Mouse (Mus musculus) granulocyte monocyte progenitor cell, adult 5-6 weeks (primary cell): ENCODE measurements around the gene Banp. TPM values are rescaled to one million over a fixed set of nuclear protein-coding genes. Genes with fewer than 3 reads are reported as not detected.

Experiments
- ATAC-seq: replicated peaks from 2 replicates; pipeline ENCODE4 v1.8.0; 2016; ENCODE audit warnings: mild to moderate bottlenecking, moderate TSS enrichment, inconsistent platforms; ENCODE audit not compliant: poor library complexity, severe bottlenecking
- total RNA-seq, 2 experiments: library from RNA; stranded (forward) in 1 of 2; stranded (reverse) in 1 of 2; fragments of 200-712, 200-1000 nt in 1 of 2; fragments of >200 nt in 1 of 2; fragmentation: Nextera tagmentation in 1 of 2; gene quantifications; 2 replicates each; pipeline ENCODE4 v1.2.3; 2014 to 2017

The Banp gene
- total RNA-seq, 2 experiments from 2014 or later, result 16.4 to 31.1 TPM

- ATAC-seq, result no peak
Measured at GRCm38 (mm10) chr8:121924681-121925080, 24.9 kb upstream of the Banp start.

DNA sequence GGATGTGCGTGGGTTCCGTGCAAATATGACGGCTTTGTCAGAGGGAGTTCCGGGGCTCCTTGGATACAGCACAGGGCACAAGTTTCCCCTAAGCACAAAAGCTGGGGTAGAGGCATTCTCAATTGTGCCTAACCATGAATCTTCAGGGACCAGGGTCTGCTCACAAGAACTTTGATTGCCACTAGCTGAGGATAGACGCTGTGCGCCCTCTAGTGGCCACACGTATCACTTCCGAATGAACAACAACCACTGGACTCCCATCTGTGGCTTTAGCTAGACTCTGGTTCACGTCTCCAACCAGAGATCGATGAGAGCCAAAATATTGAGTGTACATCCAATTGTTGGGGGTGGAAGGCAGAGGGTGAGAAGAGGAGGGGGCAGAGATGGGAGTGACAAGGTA lies 23.9 kb upstream of the Banp start:
- ATAC-seq, result peak; percentile 50

- no peak for ATAC-seq
Measured at GRCm38 (mm10) chr8:121926266-121926665, 23.3 kb upstream of the Banp start.

GRCm38 (mm10) chr8:121927316-121927715 lies 22.2 kb upstream of the Banp start:
- peak; percentile 83 for ATAC-seq

DNA sequence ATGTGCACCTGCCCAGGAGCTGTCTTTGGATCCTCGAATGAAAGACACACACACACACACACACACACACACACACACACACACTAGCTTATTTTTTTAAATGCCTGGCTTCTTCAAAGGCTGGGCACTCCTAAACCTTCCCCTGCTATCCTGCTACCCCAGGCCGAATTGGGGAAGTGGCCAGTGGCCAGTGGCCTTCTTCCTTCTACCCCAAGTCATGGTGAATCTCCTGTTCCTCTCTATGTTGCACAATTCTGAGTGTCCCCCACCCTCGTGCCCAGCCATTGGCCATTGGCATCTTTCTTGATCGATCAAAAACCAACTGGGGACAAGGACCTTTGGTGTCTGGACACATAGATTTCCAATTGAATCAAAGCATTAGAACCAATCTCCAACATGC lies 19.5 kb upstream of the Banp start:
- ATAC-seq, result peak; percentile 70

GRCm38 (mm10) chr8:121931571-121931970 lies 18.0 kb upstream of the Banp start:
- no peak for ATAC-seq

GRCm38 (mm10) chr8:121932026-121932667 lies 17.4 kb upstream of the Banp start:
- no peak for ATAC-seq

- ATAC-seq, result no peak
Measured at GRCm38 (mm10) chr8:121932668-121933520, 16.7 kb upstream of the Banp start.

GRCm38 (mm10) chr8:121934506-121934905 lies 15.0 kb upstream of the Banp start:
- ATAC-seq, result peak; percentile 62

DNA sequence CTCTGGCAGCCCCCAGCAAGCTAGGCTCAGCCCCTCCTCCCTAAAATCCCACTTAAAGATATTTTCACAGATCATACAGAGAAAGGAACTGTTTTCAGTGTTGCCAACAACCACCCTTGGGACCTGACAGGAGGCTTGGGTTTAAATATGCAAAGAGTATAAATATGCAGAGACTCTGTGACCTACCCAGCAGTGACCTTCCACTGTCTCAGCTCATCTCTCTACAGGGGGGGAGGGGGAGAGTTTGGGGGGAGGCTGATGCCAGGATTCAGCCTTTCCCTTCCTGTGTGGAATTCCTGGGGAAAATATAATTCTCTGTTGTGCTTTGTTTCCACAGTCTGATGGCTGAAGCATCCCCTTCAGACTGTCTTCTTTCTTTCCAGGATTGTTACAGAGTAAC lies 14.6 kb upstream of the Banp start:
- ATAC-seq, result no peak

- ATAC-seq, result peak; percentile 57
Measured at GRCm38 (mm10) chr8:121935341-121936294, 13.9 kb upstream of the Banp start.

DNA sequence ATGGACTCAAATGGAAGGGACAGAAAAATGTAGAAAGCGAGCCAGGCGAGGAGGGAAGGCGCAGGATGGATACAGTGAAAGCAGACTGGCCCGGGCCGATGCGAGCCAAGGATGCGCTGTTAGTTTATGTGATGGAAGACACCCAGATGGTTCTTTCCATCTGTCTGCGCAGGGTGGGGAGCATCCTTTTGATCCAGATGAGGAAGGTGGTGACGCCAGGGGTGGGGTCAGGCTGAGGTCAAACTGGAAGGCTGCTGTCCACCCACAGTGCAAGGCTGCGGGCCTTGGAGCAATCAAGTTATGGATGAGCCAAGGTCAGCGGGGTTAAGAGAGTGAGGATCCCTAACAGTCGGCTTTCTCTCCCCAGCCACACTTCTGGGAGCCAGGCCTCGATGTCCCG lies 13.2 kb upstream of the Banp start:
- ATAC-seq, result no peak

GRCm38 (mm10) chr8:121938732-121939131 lies 10.8 kb upstream of the Banp start:
- no peak for ATAC-seq

- no peak for ATAC-seq
Measured at GRCm38 (mm10) chr8:121943057-121943540, 6.5 kb upstream of the Banp start.

- no peak for ATAC-seq
Measured at GRCm38 (mm10) chr8:121943716-121944115, 5.8 kb upstream of the Banp start.

DNA sequence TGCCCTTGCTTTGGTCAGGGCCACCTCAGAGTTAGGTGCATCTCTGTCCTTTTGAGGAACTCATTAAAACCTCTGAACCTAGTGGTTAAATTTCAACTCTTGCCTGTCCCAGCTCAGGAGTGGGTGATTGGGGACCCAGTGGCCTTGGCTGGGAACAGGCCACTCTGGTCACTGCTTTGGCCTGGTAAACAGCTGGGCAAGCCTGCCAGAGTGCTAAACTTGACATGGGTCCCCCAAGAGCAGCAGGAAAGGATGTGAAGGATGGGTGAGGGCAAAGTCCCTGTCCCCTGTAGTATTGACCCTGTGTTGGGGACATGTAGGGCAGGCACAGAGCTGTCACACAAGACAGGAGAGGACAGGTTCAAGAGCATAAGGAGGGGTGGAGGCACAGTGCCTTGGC lies 4.7 kb upstream of the Banp start, which contains the start of gene Car5a:
Car5a (minus strand) TSS at position 74 of the 400 bp plus-strand sequence.
- no peak for ATAC-seq

- no peak for ATAC-seq
Measured at GRCm38 (mm10) chr8:121946351-121946750, 3.2 kb upstream of the Banp start.

DNA sequence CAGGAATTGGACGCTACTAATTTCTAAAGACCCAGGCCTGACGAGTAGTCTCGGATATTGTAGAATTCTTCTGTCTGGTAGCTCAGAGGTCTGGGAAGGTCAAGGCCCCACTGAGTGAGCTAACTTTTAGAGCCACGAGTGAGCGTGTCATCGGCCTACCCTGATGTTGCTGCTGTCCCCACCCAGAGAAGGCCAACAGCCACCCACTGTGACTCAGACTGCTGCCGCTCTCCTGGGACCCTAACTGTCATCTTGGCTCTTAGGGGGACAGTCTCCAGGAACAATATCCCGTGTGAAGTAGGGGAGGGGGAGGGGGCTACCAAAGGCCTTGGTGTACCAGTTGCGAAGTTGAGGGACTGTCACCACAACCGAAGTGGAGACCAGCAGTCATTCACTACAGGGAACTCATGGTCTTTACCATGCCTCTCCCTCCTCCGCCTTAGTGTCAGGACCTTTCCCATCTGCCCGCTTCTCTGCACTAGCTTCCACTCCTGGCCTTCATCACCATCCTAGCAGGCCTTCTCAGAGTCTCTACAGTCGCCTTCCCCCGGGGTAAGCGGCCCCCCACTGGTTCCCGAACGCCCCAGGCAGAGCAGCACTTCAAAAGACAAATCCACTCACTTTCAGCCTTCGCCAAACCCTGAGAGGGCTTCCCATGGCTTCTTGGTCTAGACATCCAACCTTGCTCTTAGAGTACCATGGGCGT lies 2.4 kb upstream of the Banp start:
- no peak for ATAC-seq

DNA sequence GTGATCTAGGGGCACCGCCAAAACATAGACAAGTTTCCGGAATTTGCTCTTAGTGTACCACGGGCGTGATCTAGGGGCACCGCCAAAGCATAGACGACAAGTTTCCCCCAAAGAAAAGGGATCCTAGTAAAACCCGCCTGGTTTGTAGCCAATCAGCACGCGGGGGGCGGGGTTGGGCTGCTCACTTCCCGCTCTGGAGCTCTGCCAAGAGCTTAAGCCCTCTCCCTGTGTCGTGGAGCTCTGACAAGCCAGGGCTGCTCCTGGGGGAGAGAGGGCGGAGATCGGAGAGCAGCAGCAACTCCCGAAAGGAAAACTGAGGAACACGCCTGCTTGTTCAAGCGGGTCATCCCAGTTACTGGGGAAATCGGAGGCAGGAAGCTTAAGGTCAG lies 1.8 kb upstream of the Banp start:
- peak; percentile 39 for ATAC-seq
